Mouse (Mus musculus): ENCODE results near the gene Tle2.

GRCm38 (mm10) chr10:81537429-81537828, 36.9 kb upstream of the Tle2 start:
- no peak for TF ChIP-seq CTCF (IDR thresholded peaks at IDR 0.05; ENCODE audit: extremely low read depth, insufficient read depth, low read length)
- no peak for TF ChIP-seq POLR2A (IDR thresholded peaks at IDR 0.05; ENCODE audit: extremely low read depth, insufficient read depth, low read length)

All from cortical plate, adult 2 months (tissue).